Mouse (Mus musculus) MEL (cell line): ENCODE measurements at regions not wholly inside any gene's neighbourhood (a gene's known extent, or its start where the extent isn't known, plus 50 kb on each side); places are given as distances from the start of the nearest gene placed in this dataset.

Experiments
- DNase-seq: peaks from one replicate; pipeline ENCODE4 v3.0.0; 2011; ENCODE audit warnings: low read depth, low spot score
- H3K27ac ChIP-seq: 2 replicates; pipeline ENCODE4 v1.5.1; 2012; ENCODE audit warnings: low read depth, mild to moderate bottlenecking, control low read depth, low read length, moderate library complexity; ENCODE audit not compliant: control insufficient read depth
- H3K27me3 ChIP-seq, 2 experiments: fragments of 150-350 bp in 1 of 2; sonication (generic) in 1 of 2; 2 replicates each; pipeline ENCODE4 v1.6.1; 2012; ENCODE audit warnings: low read length in 2 of 2, mild to moderate bottlenecking in 2 of 2, improper control_type of control experiment in 1 of 2, moderate library complexity in 1 of 2; ENCODE audit not compliant: insufficient read depth in 2 of 2, control insufficient read depth in 1 of 2
- H3K36me3 ChIP-seq, 2 experiments: 2 replicates each; pipeline ENCODE4 v1.6.1; 2012 to 2014; ENCODE audit warnings: low read length in 2 of 2, improper control_type of control experiment in 1 of 2, inconsistent platforms in 1 of 2, mild to moderate bottlenecking in 1 of 2; ENCODE audit not compliant: insufficient read depth in 2 of 2, control insufficient read depth in 1 of 2
- H3K4me1 ChIP-seq, 2 experiments: fragments of 150-350 bp in 1 of 2; sonication (generic) in 1 of 2; 2 replicates each; pipeline ENCODE4 v1.6.1; 2012; ENCODE audit warnings: low read length in 2 of 2, improper control_type of control experiment in 1 of 2, mild to moderate bottlenecking in 1 of 2; ENCODE audit not compliant: insufficient read depth in 2 of 2, control insufficient read depth in 1 of 2
- H3K4me3 ChIP-seq, 2 experiments: fragments of 150-350 bp in 1 of 2; sonication (generic) in 1 of 2; 2 replicates each; pipeline ENCODE4 v1.5.1; 2012; ENCODE audit warnings: low read depth in 2 of 2, low read length in 2 of 2, mild to moderate bottlenecking in 2 of 2, moderate library complexity in 2 of 2, control low read depth in 1 of 2, improper control_type of control experiment in 1 of 2; ENCODE audit not compliant: control insufficient read depth in 1 of 2, insufficient read depth in 1 of 2
- H3K79me2 ChIP-seq: 2 replicates; pipeline ENCODE4 v1.6.1; 2012; ENCODE audit warnings: mild to moderate bottlenecking, low read length, moderate library complexity; ENCODE audit not compliant: control insufficient read depth, poor library complexity, insufficient read depth
- H3K9ac ChIP-seq: 2 replicates; pipeline ENCODE4 v1.6.1; 2012; ENCODE audit warnings: low read depth, mild to moderate bottlenecking, control low read depth, low read length, moderate library complexity; ENCODE audit not compliant: control insufficient read depth, poor library complexity, severe bottlenecking
- H3K9me3 ChIP-seq: fragments of 150-350 bp; sonication (generic); replicated peaks from 2 replicates; pipeline ENCODE4 v1.6.1; 2012; ENCODE audit warnings: mild to moderate bottlenecking, low read length, improper control_type of control experiment, moderate library complexity; ENCODE audit not compliant: insufficient read depth
- CHD2 ChIP-seq: IDR thresholded peaks from 2 replicates; pipeline ENCODE4 v1.6.1; 2011; ENCODE audit warnings: low read length, improper control_type of control experiment
- CTCF ChIP-seq, 3 experiments: IDR thresholded peaks in 2 of 3; conservative IDR thresholded peaks in 1 of 3; 2 replicates each; pipeline ENCODE4 v1.5.1; 2011 to 2012; ENCODE audit warnings: low read length in 3 of 3, low read depth in 2 of 3, mild to moderate bottlenecking in 2 of 3, improper control_type of control experiment in 1 of 3, inconsistent platforms in 1 of 3, mixed read lengths in 1 of 3, moderate library complexity in 1 of 3; ENCODE audit not compliant: control insufficient read depth in 1 of 3, insufficient read depth in 1 of 3, poor library complexity in 1 of 3, severe bottlenecking in 1 of 3
- EP300 ChIP-seq, 2 experiments: IDR thresholded peaks; 2 replicates each; pipeline ENCODE4 v1.6.1; 2011; ENCODE audit warnings: improper control_type of control experiment in 2 of 2, low read length in 2 of 2, low read depth in 1 of 2, mild to moderate bottlenecking in 1 of 2
- HCFC1 ChIP-seq: IDR thresholded peaks from 2 replicates; pipeline ENCODE4 v1.6.1; 2012; ENCODE audit warnings: low read depth, mild to moderate bottlenecking, inconsistent platforms, low read length, improper control_type of control experiment, moderate library complexity
- KAT2A ChIP-seq: conservative IDR thresholded peaks from 2 replicates; pipeline ENCODE4 v1.6.1; 2012; ENCODE audit warnings: low read depth, low read length, improper control_type of control experiment, inconsistent platforms
- MYC ChIP-seq: IDR thresholded peaks from 2 replicates; pipeline ENCODE4 v1.6.1; 2011; ENCODE audit warnings: low read depth, mild to moderate bottlenecking, low read length, improper control_type of control experiment, moderate library complexity
- POLR2A ChIP-seq, 2 experiments: IDR thresholded peaks; 2 replicates each; pipeline ENCODE4 v1.6.1; 2011 to 2012; ENCODE audit warnings: low read length in 2 of 2, mild to moderate bottlenecking in 2 of 2, control low read depth in 1 of 2, improper control_type of control experiment in 1 of 2, low read depth in 1 of 2, moderate library complexity in 1 of 2; ENCODE audit not compliant: control insufficient read depth in 1 of 2, insufficient read depth in 1 of 2, poor library complexity in 1 of 2
- POLR2AphosphoS5 ChIP-seq: IDR thresholded peaks from 2 replicates; pipeline ENCODE4 v1.6.1; 2012; ENCODE audit warnings: low read depth, borderline replicate concordance, mild to moderate bottlenecking, inconsistent platforms, low read length, moderate library complexity, mixed read lengths
- RAD21 ChIP-seq: IDR thresholded peaks from 2 replicates; pipeline ENCODE4 v1.6.1; 2011; ENCODE audit warnings: mild to moderate bottlenecking, low read depth, low read length, improper control_type of control experiment
- RCOR1 ChIP-seq: IDR thresholded peaks from 2 replicates; pipeline ENCODE4 v1.6.1; 2012; ENCODE audit warnings: low read depth, mild to moderate bottlenecking, inconsistent platforms, low read length, improper control_type of control experiment
- SIN3A ChIP-seq: IDR thresholded peaks from 2 replicates; pipeline ENCODE4 v1.6.1; 2012; ENCODE audit warnings: low read length, improper control_type of control experiment, inconsistent platforms
- TAL1 ChIP-seq: IDR thresholded peaks from 2 replicates; pipeline ENCODE4 v1.6.1; 2012; ENCODE audit warnings: mild to moderate bottlenecking, inconsistent platforms, low read length, moderate library complexity, mixed read lengths
- TBP ChIP-seq: IDR thresholded peaks from 2 replicates; pipeline ENCODE4 v1.8.0; 2011; ENCODE audit warnings: low read depth, low read length, improper control_type of control experiment
- UBTF ChIP-seq: IDR thresholded peaks from 2 replicates; pipeline ENCODE4 v1.6.1; 2012; ENCODE audit warnings: low read depth, mild to moderate bottlenecking, inconsistent platforms, low read length, improper control_type of control experiment, moderate library complexity, borderline replicate concordance; ENCODE audit not compliant: insufficient read depth
- ZC3H11A ChIP-seq: IDR thresholded peaks from 2 replicates; pipeline ENCODE4 v1.6.1; 2012; ENCODE audit warnings: low read depth, mild to moderate bottlenecking, inconsistent platforms, low read length, improper control_type of control experiment
- ZMIZ1 ChIP-seq: IDR thresholded peaks from 2 replicates; pipeline ENCODE4 v1.6.1; 2012; ENCODE audit warnings: low read depth, mild to moderate bottlenecking, inconsistent platforms, low read length, improper control_type of control experiment, moderate library complexity
- ZNF384 ChIP-seq: IDR thresholded peaks from 2 replicates; pipeline ENCODE4 v1.6.1; 2012; ENCODE audit warnings: low read depth, mild to moderate bottlenecking, inconsistent platforms, low read length, improper control_type of control experiment

- no peak overlapping the region for H3K9ac ChIP-seq
- H3K79me2 ChIP-seq, result no peaks in the 10 kb centered on the region; the same call in 1 of the 2 replicates
- TF ChIP-seq TAL1 (no peak), KAT2A (no peak), ZC3H11A (no peak), RAD21 (no peak), HCFC1 (no peak), UBTF (no peak), CHD2 (no peak)
- H3K4me1 ChIP-seq, result peaks cover 17 to 27% of the 10 kb centered on the region in 2 experiments
- H3K9me3 ChIP-seq, result no peaks in the 10 kb centered on the region
- DNase-seq, result no peak
- H3K27ac ChIP-seq, result no peak overlapping the region
- H3K36me3 ChIP-seq, result peaks cover 0 to 25% of the 10 kb centered on the region in 2 experiments; a peak in 2 of 4 replicates
- no peaks in the 10 kb centered on the region for H3K27me3 ChIP-seq
- no peak overlapping the region for H3K4me3 ChIP-seq
Measured at GRCm38 (mm10) chr7:64052400-64052799, 101.2 kb upstream of the Trpm1 start.

- Histone ChIP-seq H3K27ac (peak overlapping the region; percentile 100), H3K79me2 (no peaks in the 10 kb centered on the region; the same call in 1 of the 2 replicates), H3K27me3 (no peaks in the 10 kb centered on the region), H3K9ac (peak overlapping the region; percentile 43), H3K9me3 (no peaks in the 10 kb centered on the region), H3K4me3 (peak overlapping the region in 1 of 2 experiments; percentile 8; a peak in 1 of 4 replicates), H3K4me1 (peaks cover 17 to 29% of the 10 kb centered on the region in 2 experiments), H3K36me3 (peaks cover 0 to 25% of the 10 kb centered on the region in 2 experiments; a peak in 2 of 4 replicates)
- TF ChIP-seq MYC, result no peak
- peak; percentile 52 for TF ChIP-seq SIN3A
- TF ChIP-seq ZMIZ1, result no peak
- no peak for TF ChIP-seq ZC3H11A
- TF ChIP-seq RCOR1, result peak; percentile 1; the same call in 1 of the 2 replicates
- no peak for TF ChIP-seq UBTF
- no peak for TF ChIP-seq TAL1
- TF ChIP-seq CTCF (IDR thresholded peaks at IDR 0.05 in 2 of 3, conservative IDR thresholded peaks at IDR 0.05 in 1 of 3; ENCODE audit: control insufficient read depth in 1 of 3, insufficient read depth in 1 of 3, low read depth in 2 of 3, low read length in 3 of 3, poor library complexity in 1 of 3, severe bottlenecking in 1 of 3), result no peak
- peak; percentile 54 for TF ChIP-seq ZNF384
- TF ChIP-seq POLR2AphosphoS5, result no peak
- TF ChIP-seq TBP, result no peak
- 0 out of 4 replicates have a peak, but pooled peaks of 1 of the 2 experiments have one; percentile 11 for TF ChIP-seq EP300 (IDR thresholded peaks at IDR 0.05; ENCODE audit: low read depth in 1 of 2, low read length in 2 of 2)
- no peak for TF ChIP-seq POLR2A (IDR thresholded peaks at IDR 0.05; ENCODE audit: control insufficient read depth in 1 of 2, insufficient read depth in 1 of 2, low read depth in 1 of 2, low read length in 2 of 2, poor library complexity in 1 of 2)
- peak; percentile 66 for DNase-seq
Measured at GRCm38 (mm10) chr7:64050826-64051401, 102.7 kb upstream of the Trpm1 start.
